Mouse (Mus musculus) yolk sac, embryonic 10.5 days (tissue): ENCODE results near the gene Pick1.
A peak's percentile ranks its signal among the peaks of the same experiment; 100 is the strongest.

ENCODE experiments used
- DNase-seq: peaks from one replicate; pipeline ENCODE4 v3.0.0-alpha.2; 2017; ENCODE audit warnings: low spot score

Gene Pick1

DNA sequence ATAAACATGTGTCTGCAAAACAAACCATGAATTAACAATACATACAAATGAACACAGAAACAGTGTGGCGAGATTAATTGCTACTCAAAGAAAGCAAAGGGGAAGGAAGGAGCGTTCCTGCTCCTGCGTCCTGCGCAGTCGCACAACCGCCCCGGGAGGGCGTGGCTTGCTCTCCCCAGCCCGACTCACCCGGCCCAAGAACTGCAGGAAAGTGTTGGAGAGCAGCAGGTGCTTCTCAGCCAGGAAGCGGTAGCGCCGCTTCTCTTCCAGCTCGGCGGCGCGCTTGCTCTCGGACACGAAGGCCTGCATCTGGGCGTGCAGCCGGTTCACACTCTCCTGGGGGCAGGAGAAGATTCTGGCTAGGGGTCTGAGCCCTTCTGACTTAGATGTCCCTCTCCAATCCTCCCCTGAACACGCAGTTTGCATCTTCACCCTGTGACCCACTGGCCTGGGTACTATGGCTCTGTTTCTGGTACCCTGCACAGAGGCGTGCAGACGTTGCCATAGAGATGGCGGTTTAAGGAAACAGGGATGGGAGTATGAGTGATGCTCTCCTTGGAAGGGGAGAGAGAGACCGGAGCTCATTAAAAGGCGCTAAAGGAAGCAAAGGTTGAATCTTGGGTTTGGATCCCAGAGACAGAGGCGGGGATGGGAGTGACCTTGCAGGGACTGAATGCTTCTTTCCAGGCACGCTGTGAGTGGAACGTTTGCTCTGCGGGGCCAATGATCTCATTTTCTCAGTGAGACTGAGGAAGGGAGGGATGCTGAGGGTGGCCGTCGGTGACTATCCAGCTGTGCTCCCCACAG lies 41.5 kb downstream of the Pick1 start:
- DNase-seq = peak; percentile 68

DNA sequence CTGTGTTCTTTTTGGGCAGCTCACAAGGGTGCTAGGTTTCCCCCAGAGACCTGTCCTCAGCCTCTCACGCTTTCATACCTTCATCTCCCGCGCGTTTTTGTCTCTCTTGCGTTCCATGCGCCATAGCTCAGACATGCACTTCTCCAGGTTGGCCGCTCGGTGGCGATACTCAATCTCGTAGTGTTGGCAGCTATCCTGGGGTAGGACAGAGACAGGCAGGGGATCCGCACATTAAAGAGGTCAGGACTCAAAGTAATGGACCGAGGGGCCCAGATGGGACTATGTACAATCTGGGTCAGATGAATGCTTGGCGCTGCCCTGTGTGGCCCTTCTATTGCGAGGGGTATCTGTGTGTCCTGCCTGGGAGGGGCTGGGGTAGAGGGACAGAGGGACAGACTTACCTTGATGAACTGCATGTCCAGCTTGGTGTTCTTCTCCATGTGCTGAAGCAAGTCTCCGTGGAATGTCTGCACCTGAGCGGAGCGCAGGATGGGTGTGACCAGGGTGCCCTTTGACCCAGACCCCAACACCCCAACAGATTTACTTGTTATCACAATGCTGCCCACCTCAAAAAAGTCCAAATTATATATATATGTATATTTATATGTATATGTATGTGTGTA lies 42.3 kb downstream of the Pick1 start:
- no peak for DNase-seq

- DNase-seq = no peak
These were observed 44.0 kb downstream of the Pick1 start for GRCm38 (mm10) chr15:79273020-79273419.

DNA sequence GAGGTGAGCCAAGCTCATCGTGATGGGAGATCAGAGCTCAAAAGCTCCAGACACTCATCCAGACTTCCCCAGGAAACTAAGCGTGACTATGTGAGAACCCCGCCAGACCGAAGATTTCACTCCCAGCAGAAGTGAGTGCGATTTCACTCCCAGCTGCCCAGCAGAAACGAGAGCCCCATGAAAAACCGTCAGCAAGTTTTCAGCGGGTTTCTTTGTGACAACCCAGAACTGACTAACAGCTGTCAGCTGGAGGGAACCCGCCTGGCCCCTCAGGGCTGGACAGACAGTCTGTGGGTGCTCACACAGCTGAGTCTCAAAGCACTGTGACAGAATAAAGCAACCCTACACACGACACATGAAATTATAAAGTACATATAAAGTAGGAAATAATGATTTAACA lies 48.8 kb downstream of the Pick1 start:
- DNase-seq = no peak

DNA sequence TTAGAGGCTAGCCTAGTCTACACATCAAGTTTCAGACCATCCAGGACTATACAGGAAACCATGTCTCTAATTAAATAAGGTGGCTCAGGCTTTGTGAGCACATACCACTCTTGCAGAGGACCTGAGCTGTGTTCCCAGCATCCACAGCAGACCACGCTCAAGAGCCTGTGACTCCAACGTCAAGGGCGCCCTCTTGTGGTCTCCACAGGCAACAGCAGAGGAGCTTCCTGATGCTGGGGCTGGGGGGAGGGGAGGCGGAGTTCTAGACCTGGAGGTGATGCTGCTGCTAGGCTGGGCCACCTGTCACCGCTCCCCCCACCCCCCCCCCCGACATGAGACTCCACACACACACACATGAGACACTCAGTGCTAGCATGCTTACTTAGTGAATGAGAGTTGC lies 51.2 kb downstream of the Pick1 start:
- no peak for DNase-seq

DNA sequence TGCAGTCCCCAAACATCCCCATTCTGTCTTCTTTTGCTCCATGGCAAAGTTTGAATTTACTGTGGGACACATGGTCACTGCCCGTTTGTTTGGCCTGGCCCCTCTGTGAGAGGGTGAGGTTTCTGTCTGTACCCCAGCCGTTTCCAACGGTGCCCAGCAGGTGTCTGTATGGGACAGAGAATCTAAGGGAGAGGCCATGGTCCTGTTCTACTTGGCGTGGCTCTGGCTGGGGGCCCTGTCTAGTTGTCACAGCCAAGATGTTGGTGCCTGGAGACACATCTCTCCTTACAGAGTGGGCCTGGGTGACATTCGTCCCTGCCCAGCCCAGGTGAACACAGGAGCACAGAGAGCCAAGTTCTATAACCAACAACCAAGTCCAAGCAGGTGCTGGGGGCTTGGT lies 51.9 kb downstream of the Pick1 start:
- DNase-seq = no peak

DNA sequence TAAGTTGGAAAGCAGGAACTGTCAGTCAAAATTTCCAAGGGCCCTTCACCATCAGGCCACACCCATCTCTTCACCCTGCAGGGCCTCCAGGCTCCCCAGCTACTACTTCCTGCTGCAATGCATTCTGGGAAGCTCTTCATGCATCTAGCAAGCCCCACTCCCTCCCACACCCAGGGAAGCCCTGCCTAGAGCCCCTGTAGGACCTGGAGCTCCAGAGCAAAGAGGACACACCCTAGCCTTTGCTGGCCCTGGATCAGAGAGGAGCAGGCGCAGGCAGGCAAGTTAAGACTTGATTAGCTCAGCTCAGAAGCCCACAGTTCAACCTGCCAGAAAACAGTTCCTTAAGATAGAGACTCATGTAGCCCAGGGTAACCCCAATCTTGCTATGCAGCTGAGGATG lies 52.4 kb downstream of the Pick1 start:
- DNase-seq = no peak

DNA sequence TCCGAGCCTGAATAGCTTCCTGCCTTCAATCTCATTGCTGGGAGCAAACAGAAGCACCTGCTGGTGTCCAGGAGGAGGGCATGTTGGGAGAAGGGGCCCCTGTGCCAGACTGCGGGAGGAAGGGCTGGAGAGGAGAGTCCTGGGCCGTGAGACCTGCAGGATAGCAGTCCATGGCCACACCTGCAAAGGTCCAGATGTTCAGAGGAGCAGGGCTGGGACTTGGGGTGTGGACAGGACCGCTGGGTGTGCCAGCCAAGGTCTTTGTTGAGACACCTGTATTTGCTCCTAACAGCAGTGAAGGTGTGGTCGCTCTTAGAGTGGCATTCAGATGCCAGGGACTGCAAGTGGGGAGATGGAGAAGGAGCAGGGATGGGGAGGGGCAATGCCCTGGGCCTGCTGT lies 53.5 kb downstream of the Pick1 start:
- DNase-seq = no peak

DNA sequence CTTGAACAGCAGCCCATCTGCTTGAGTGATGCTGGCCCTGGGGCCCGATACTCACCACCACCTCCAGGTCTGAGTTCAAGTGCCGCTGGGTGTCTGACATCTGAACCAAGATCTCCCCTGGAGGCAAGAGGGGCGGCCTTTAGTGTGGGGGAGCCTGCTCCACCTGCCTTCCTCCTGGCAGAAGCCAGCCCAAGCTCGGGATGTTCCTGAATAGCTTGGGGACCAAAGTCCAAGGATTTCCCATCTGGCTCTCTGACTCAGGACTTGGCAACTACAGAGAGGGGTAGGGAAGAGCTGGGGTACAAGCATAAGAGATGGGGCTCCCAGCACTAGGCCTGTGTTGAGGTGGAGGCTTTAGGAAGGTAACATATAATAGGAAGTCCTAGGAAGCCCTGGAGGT lies 54.4 kb downstream of the Pick1 start:
- DNase-seq = no peak

DNA sequence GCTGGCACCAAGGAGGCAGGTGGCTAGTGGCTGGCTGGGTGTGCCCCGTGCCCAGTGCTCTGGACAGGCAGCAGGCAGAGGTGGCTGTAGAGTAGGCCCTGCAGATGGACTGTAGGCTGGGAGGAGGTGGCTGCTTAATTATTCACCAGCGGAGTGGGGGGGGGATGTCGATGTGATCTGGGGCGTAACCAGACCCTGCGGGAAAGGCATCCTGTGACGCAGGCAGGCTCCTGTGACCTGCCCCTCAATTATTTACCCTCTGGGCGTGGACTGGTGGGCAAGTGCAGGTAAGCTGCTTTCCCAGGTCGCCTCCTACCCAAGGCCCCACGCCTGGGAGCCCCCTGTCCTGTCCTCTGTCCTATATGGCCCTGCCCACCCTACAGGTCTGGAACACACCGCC lies 56.4 kb downstream of the Pick1 start, which contains the start of gene Baiap2l2:
Gene Baiap2l2 (minus strand): TSS at position 139 of the 400 bp plus-strand sequence.
- peak; percentile 82 for DNase-seq

DNA sequence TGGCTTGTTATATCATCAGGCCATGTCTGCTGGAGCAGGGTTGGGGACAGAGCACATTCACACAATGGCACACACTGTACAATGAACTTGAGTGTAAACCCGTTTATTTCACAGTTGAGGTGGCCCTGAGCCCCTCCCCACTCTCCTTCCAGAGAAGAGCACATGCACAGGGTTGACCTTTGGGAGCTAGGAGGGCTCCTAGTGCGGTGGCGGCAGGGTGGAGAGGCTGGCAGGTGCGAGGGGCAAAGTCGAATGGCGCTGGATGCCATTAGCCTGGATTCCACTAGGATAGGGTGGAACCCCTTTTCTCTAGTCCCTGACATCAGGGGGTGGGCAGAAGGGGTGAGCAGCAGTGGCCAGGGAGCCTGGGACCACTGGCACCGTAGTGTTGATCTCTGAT lies 57.2 kb downstream of the Pick1 start:
- no peak for DNase-seq

DNA sequence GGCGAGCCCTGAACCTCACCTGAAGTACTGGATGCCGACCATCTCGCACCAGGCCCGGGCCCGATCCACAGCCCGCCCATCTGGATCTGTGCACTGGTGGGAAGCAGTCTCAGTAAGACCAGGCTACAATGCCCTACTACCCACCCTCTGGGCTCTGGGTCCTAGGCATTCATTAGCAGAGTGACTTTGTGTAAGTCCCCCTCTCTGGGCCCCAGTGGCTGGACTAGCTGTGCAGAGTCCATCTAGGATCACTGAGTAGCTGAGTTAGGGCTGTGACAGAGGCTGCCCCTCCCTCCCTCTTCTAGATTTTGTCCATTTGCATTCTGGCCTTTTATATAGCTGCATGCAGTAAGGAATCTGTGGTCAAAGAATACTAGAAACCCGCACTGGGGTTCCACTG lies 58.1 kb downstream of the Pick1 start:
- no peak for DNase-seq

DNA sequence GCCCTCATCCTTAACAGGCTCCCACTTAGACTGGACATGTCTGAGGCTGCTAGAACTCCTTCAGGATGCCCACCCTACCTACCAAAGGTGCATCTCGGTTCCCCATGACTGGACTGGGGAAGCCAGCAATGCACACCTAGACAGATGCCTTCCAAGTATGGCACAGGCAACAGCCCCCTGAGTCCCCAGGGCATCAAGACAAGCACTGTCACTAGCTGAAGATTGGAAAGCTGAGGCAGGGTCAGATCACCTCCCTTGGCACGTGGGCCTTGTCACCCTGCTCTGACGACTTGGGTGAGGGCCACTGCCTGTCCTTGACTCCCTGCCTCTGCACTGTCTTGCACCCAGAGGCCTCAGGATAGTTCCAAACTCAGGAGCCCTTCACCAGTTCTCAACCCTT lies 59.4 kb downstream of the Pick1 start:
- no peak for DNase-seq

DNA sequence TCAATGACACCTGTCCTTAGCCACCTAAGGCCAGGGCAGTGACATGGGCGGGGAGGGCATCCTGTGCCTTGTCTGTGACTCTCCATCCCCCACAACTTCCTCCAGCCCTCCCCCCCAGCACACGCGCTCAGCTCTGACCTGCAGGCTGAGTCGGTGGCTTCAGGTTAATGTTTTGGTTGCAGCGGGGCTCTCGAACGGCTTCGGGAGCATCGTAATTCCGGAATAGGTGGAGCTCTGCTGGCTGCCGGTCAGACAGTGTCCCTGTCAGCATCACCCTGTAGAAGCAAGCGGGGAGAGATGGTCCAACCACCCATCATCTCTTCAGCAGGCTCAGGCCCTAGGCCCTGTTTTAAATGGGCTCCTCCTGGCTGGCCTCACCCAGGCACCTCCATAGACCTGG lies 60.5 kb downstream of the Pick1 start:
- no peak for DNase-seq

DNA sequence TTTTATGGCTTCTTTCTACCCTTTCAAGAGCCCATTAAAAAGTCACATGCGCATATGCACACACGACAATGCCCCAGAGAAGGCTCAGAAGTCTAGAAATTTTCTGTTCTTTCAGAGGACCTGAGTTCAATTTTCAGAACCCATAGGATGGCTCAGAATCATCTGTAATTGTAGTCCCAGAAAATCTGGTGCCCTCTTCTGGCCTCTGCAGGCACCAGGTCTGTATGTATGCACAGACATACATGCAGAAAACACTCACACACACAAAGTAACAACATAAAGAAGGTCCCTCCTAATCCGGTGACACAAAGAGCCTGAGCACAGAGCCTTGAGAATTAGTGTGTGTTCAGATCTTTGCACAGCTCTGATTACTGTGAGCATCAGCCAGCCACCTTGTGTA lies 61.4 kb downstream of the Pick1 start:
- no peak for DNase-seq

- DNase-seq = no peak
These were observed 63.8 kb downstream of the Pick1 start for GRCm38 (mm10) chr15:79292779-79293178.

GRCm38 (mm10) chr15:79298553-79298952 lies 69.6 kb downstream of the Pick1 start:
- no peak for DNase-seq
